Mouse (Mus musculus) hindbrain, embryonic 10.5 days (tissue): ENCODE measurements around the gene Snx18. TPM values are rescaled to one million over a fixed set of nuclear protein-coding genes. Genes with fewer than 3 reads are reported as not detected.
A peak's percentile ranks its signal among the peaks of the same experiment; 100 is the strongest.

Source experiments
- DNase-seq: peaks from one replicate; pipeline ENCODE4 v3.0.0-alpha.2; 2017; ENCODE audit warnings: low spot score
- H3K27ac ChIP-seq: fragments of 300-500 bp; sonication (generic); 2 replicates; pipeline ENCODE4 v1.5.1; 2016; ENCODE audit warnings: mild to moderate bottlenecking, moderate library complexity
- H3K27me3 ChIP-seq: fragments of 300-500 bp; sonication (generic); 2 replicates; pipeline ENCODE4 v1.6.1; 2016; ENCODE audit warnings: mild to moderate bottlenecking; ENCODE audit not compliant: poor library complexity, insufficient read depth, severe bottlenecking
- H3K36me3 ChIP-seq: fragments of 300-500 bp; sonication (generic); 2 replicates; pipeline ENCODE4 v1.6.1; 2016; ENCODE audit warnings: mild to moderate bottlenecking, moderate library complexity
- H3K4me1 ChIP-seq: fragments of 300-500 bp; sonication (generic); replicated peaks from 2 replicates; pipeline ENCODE4 v1.6.1; 2016; ENCODE audit warnings: mild to moderate bottlenecking
- H3K4me3 ChIP-seq: fragments of 300-500 bp; sonication (generic); 2 replicates; pipeline ENCODE4 v1.5.1; 2016; ENCODE audit warnings: mild to moderate bottlenecking, moderate library complexity
- H3K9me3 ChIP-seq: fragments of 300-500 bp; sonication (generic); 2 replicates; pipeline ENCODE4 v1.6.1; 2016; ENCODE audit warnings: mild to moderate bottlenecking, moderate library complexity
- WGBS: fragments of 180-500 bp; shearing (Covaris S2); methylation state at CpG from one replicate; pipeline ENCODE4 v1.1.7; 2016; 5-methylcytosine and 5-hydroxymethylcytosine counted together
- polyA plus RNA-seq: library from polyadenylated mRNA; unstranded; fragments of >200 nt; fragmentation: Nextera tagmentation; extraction: Ambion mirVana; gene quantifications from 2 replicates; pipeline ENCODE4 v1.2.1, GENCODE M21; 2016

Gene Snx18
- polyA plus RNA-seq, 1 experiment from 2014 or later = 18.1 TPM

GRCm38 (mm10) chr13:113634732-113635481, 16.5 kb upstream of the Snx18 start:
- WGBS = 89% methylated on average over 15 of the region's 15 CpGs

GRCm38 (mm10) chr13:113632506-113632905, 14.1 kb upstream of the Snx18 start:
- no peak for DNase-seq
- H3K27me3 ChIP-seq = no peaks in the 10 kb centered on the region
- no peak overlapping the region for H3K27ac ChIP-seq
- H3K9me3 ChIP-seq = no peaks in the 10 kb centered on the region
- 53% methylated on average over 6 of the region's 6 CpGs for WGBS
- 0 out of 2 replicates have a peak, but pooled peaks cover 6% of the 10 kb centered on the region for H3K4me1 ChIP-seq
- no peak overlapping the region for H3K4me3 ChIP-seq
- no peaks in the 10 kb centered on the region for H3K36me3 ChIP-seq

More at GRCm38 (mm10) chr13:113634732-113635481, 16.5 kb upstream of the Snx18 start:
- Histone ChIP-seq H3K36me3 (no peaks in the 10 kb centered on the region), H3K9me3 (no peaks in the 10 kb centered on the region), H3K27me3 (no peaks in the 10 kb centered on the region), H3K4me3 (no peak overlapping the region), H3K27ac (no peak overlapping the region), H3K4me1 (0 out of 2 replicates have a peak, but pooled peaks cover 6% of the 10 kb centered on the region)
- no peak for DNase-seq

- H3K27ac ChIP-seq = no peak overlapping the region
- no peaks in the 10 kb centered on the region for H3K9me3 ChIP-seq
- H3K4me3 ChIP-seq = no peak overlapping the region
- WGBS = 83% methylated on average over 8 of the region's 8 CpGs
- DNase-seq = no peak
- H3K36me3 ChIP-seq = no peaks in the 10 kb centered on the region
- H3K27me3 ChIP-seq = no peaks in the 10 kb centered on the region
- no peaks in the 10 kb centered on the region for H3K4me1 ChIP-seq
Observed at GRCm38 (mm10) chr13:113627601-113628000, 9.2 kb upstream of the Snx18 start.

GRCm38 (mm10) chr13:113622865-113623255, 4.5 kb upstream of the Snx18 start:
- Histone ChIP-seq H3K27ac (no peak overlapping the region), H3K36me3 (no peaks in the 10 kb centered on the region), H3K9me3 (no peaks in the 10 kb centered on the region), H3K4me1 (peaks cover 4% of the 10 kb centered on the region), H3K4me3 (no peak overlapping the region), H3K27me3 (no peaks in the 10 kb centered on the region)
- DNase-seq = peak; percentile 23
- WGBS = 71% methylated on average over 8 of the region's 8 CpGs

- 61% methylated on average over 11 of the region's 11 CpGs for WGBS
Observed at GRCm38 (mm10) chr13:113622122-113622864, 3.9 kb upstream of the Snx18 start.

GRCm38 (mm10) chr13:113619003-113619402, 639 bp upstream of the Snx18 start:
- no peak for DNase-seq
- Histone ChIP-seq H3K36me3 (no peaks in the 10 kb centered on the region), H3K27ac (no peak overlapping the region; the same call in 1 of the 2 replicates), H3K4me1 (peaks cover 43% of the 10 kb centered on the region), H3K4me3 (no peak overlapping the region), H3K27me3 (no peaks in the 10 kb centered on the region), H3K9me3 (no peaks in the 10 kb centered on the region)
- 75% methylated on average over 9 of the region's 9 CpGs for WGBS

More at GRCm38 (mm10) chr13:113622122-113622864, 3.9 kb upstream of the Snx18 start:
- Histone ChIP-seq H3K27ac (no peak overlapping the region), H3K36me3 (no peaks in the 10 kb centered on the region), H3K27me3 (no peaks in the 10 kb centered on the region), H3K9me3 (no peaks in the 10 kb centered on the region), H3K4me1 (peaks cover 10% of the 10 kb centered on the region), H3K4me3 (no peak overlapping the region)
- peak; percentile 52 for DNase-seq

GRCm38 (mm10) chr13:113617338-113617890, 950 bp downstream of the Snx18 start:
- 11% methylated on average over 49 of the region's 49 CpGs for WGBS
- Histone ChIP-seq H3K4me3 (peak overlapping the region; percentile 86), H3K27me3 (no peaks in the 10 kb centered on the region), H3K36me3 (peaks cover 4% of the 10 kb centered on the region; the same call in 1 of the 2 replicates), H3K4me1 (peaks cover 58% of the 10 kb centered on the region), H3K27ac (peak overlapping the region; percentile 93), H3K9me3 (no peaks in the 10 kb centered on the region)
- peak; percentile 67 for DNase-seq

GRCm38 (mm10) chr13:113616751-113617337, 1.5 kb downstream of the Snx18 start:
- H3K4me3 ChIP-seq = peak overlapping the region; percentile 86
- WGBS = 66% methylated on average over 24 of the region's 24 CpGs
- peaks cover 9% of the 10 kb centered on the region; the same call in 1 of the 2 replicates for H3K36me3 ChIP-seq
- DNase-seq = peak; percentile 19
- H3K27me3 ChIP-seq = no peaks in the 10 kb centered on the region
- peaks cover 64% of the 10 kb centered on the region for H3K4me1 ChIP-seq
- H3K9me3 ChIP-seq = no peaks in the 10 kb centered on the region
- peak overlapping the region; percentile 93 for H3K27ac ChIP-seq

GRCm38 (mm10) chr13:113615971-113616671, 2.2 kb downstream of the Snx18 start:
- peak; percentile 28 for DNase-seq
- Histone ChIP-seq H3K9me3 (no peaks in the 10 kb centered on the region), H3K27ac (peak overlapping the region; percentile 93), H3K4me3 (peak overlapping the region; percentile 86), H3K27me3 (no peaks in the 10 kb centered on the region), H3K36me3 (peaks cover 14% of the 10 kb centered on the region; the same call in 1 of the 2 replicates), H3K4me1 (peaks cover 71% of the 10 kb centered on the region)
- 12% methylated on average over 8 of the region's 8 CpGs for WGBS

GRCm38 (mm10) chr13:113615546-113615941, 2.8 kb downstream of the Snx18 start:
- H3K27ac ChIP-seq = peak overlapping the region; percentile 93
- H3K27me3 ChIP-seq = no peaks in the 10 kb centered on the region
- peaks cover 17% of the 10 kb centered on the region for H3K36me3 ChIP-seq
- WGBS = 2% methylated on average over 10 of the region's 10 CpGs
- H3K4me1 ChIP-seq = peaks cover 77% of the 10 kb centered on the region
- H3K4me3 ChIP-seq = peak overlapping the region; percentile 86
- H3K9me3 ChIP-seq = no peaks in the 10 kb centered on the region
- peak; percentile 54 for DNase-seq

- peak; percentile 70 for DNase-seq
- no peaks in the 10 kb centered on the region for H3K9me3 ChIP-seq
- peak overlapping the region; percentile 86 for H3K4me3 ChIP-seq
- 24% methylated on average over 24 of the region's 24 CpGs for WGBS
- peak overlapping the region; percentile 93 for H3K27ac ChIP-seq
- H3K36me3 ChIP-seq = peaks cover 19% of the 10 kb centered on the region
- H3K4me1 ChIP-seq = peaks cover 81% of the 10 kb centered on the region
- no peaks in the 10 kb centered on the region for H3K27me3 ChIP-seq
Observed at GRCm38 (mm10) chr13:113614635-113615545, 3.5 kb downstream of the Snx18 start.
